Mouse (Mus musculus): Measurements from ENCODE around the gene Mta3. TPM values are rescaled to one million over a fixed set of nuclear protein-coding genes. Genes with fewer than 3 reads are reported as not detected.

The Mta3 gene
- total and polyA plus RNA-seq, 3 experiments: 31.1 to 67.6 (median 39.2) TPM

DNA sequence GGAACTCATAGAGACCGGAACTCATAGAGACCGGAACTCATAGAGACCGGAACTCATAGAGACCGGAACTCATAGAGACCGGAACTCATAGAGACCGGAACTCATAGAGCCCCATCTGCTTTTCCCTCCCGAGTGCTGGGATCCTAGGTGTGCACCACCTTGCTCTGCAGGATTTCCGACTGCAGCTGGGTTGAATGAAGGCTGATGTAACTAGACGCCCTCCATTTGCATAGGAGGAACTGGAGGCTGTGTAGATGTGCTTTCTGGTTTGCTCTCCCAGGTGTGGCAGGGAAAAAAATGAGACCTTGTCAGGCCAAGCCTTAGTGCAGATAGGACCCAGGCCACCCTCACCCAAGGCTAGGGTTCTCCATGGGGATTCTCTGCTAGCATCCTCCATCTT, 23.1 kb downstream of the Mta3 start:
- peak; percentile 86 for DNase-seq (ENCODE audit: extremely low read depth)
- Histone ChIP-seq H3K9ac (ENCODE audit: insufficient read depth, low read depth) (peak overlapping the region; percentile 58), H3K27me3 (replicated peaks) (no peaks in the 10 kb centered on the region), H3K27ac (ENCODE audit: insufficient read depth, low read depth) (peak overlapping the region; percentile 77), H3K4me2 (ENCODE audit: insufficient read depth, low read depth, poor library complexity, severe bottlenecking) (no peak overlapping the region), H3K9me3 (replicated peaks; ENCODE audit: low read length) (no peaks in the 10 kb centered on the region), H3K79me2 (replicated peaks; ENCODE audit: control insufficient read depth, extremely low read depth, insufficient read depth, poor library complexity, severe bottlenecking) (no peaks in the 10 kb centered on the region; the same call in 1 of the 2 replicates), H3K4me3 (replicated peaks in 1 of 3; ENCODE audit: low read depth in 2 of 3, low read length in 2 of 3, poor library complexity in 1 of 3) (peak overlapping the region; percentile 60 to 68 (median 62)), H3K36me3 (replicated peaks in 1 of 2; ENCODE audit: control insufficient read depth in 1 of 2, insufficient read depth in 1 of 2, low read length in 1 of 2) (peaks cover 8 to 36% of the 10 kb centered on the region in 2 experiments), H3K4me1 (ENCODE audit: control insufficient read depth in 1 of 2, insufficient read depth in 2 of 2) (peaks cover 8 to 44% of the 10 kb centered on the region in 2 experiments)
- dilution Hi-C loops (cut with MboI; ENCODE audit: extremely low pct_ligation_motif_present, extremely low pct_unique_long_range_greater_than_20kb, low sequenced_read_pairs) (no loop called here), in situ Hi-C loops (cut with MboI; ENCODE audit: low pct_ligation_motif_present, low pct_unique_long_range_greater_than_20kb, low sequenced_read_pairs) (loop anchor here (25.0 kb wide), 1 partner anchor 692 kb away; no protein-coding TSS in a partner anchor)
- TF ChIP-seq ELF1 (IDR thresholded peaks at IDR 0.05; ENCODE audit: low read depth, low read length) (peak; percentile 90), HCFC1 (IDR thresholded peaks at IDR 0.05; ENCODE audit: low read depth, low read length) (peak; percentile 84), UBTF (IDR thresholded peaks at IDR 0.05; ENCODE audit: low read depth, low read length) (no peak), MEF2A (IDR thresholded peaks at IDR 0.05; ENCODE audit: borderline replicate concordance, low read depth, low read length) (0 out of 2 replicates have a peak, but pooled peaks have one; percentile 15), NRF1 (IDR thresholded peaks at IDR 0.05; ENCODE audit: low read depth, low read length) (no peak), CHD1 (IDR thresholded peaks at IDR 0.05; ENCODE audit: low read depth, low read length) (peak; percentile 73; the same call in 1 of the 2 replicates), CTCF (conservative IDR thresholded peaks at IDR 0.05 in 1 of 2, IDR thresholded peaks at IDR 0.05 in 1 of 2; ENCODE audit: low read depth in 2 of 2, low read length in 2 of 2) (no peak), MAX (IDR thresholded peaks at IDR 0.05; ENCODE audit: low read length) (peak; percentile 66), JUND (conservative IDR thresholded peaks at IDR 0.05; ENCODE audit: low read depth, low read length) (no peak), MXI1 (IDR thresholded peaks at IDR 0.05; ENCODE audit: low read depth, low read length) (peak; percentile 30; the same call in 1 of the 2 replicates), MAFK (IDR thresholded peaks at IDR 0.05; ENCODE audit: insufficient replicate concordance, low read length) (no peak), PAX5 (IDR thresholded peaks at IDR 0.05; ENCODE audit: low read length) (no peak), ZNF384 (IDR thresholded peaks at IDR 0.05; ENCODE audit: low read depth, low read length) (peak; percentile 66), KAT2A (IDR thresholded peaks at IDR 0.05; ENCODE audit: insufficient replicate concordance, low read length) (peak; percentile 32; the same call in 1 of the 2 replicates), MYC (IDR thresholded peaks at IDR 0.05; ENCODE audit: low read depth, low read length) (no peak), GABPA (IDR thresholded peaks at IDR 0.05; ENCODE audit: insufficient replicate concordance, low read depth, low read length) (no peak), IRF4 (IDR thresholded peaks at IDR 0.05; ENCODE audit: low read depth, low read length) (peak; percentile 28; the same call in 1 of the 2 replicates), USF1 (IDR thresholded peaks at IDR 0.05; ENCODE audit: low read depth, low read length) (no peak), ETS1 (conservative IDR thresholded peaks at IDR 0.05; ENCODE audit: low read depth, low read length) (peak; percentile 58), USF2 (conservative IDR thresholded peaks at IDR 0.05; ENCODE audit: low read depth, low read length) (no peak), SMC3 (IDR thresholded peaks at IDR 0.05; ENCODE audit: low read depth, low read length) (no peak), JUN (IDR thresholded peaks at IDR 0.05; ENCODE audit: insufficient read depth, low read depth, low read length) (no peak), ZMIZ1 (IDR thresholded peaks at IDR 0.05; ENCODE audit: low read depth, low read length) (peak; percentile 44; the same call in 1 of the 2 replicates), RAD21 (IDR thresholded peaks at IDR 0.05; ENCODE audit: low read depth, low read length) (no peak), POLR2A (IDR thresholded peaks at IDR 0.05; ENCODE audit: low read depth, low read length) (peak; percentile 67), NELFE (IDR thresholded peaks at IDR 0.05; ENCODE audit: low read depth, low read length) (peak; percentile 60), TCF12 (IDR thresholded peaks at IDR 0.05; ENCODE audit: low read depth, low read length) (peak; percentile 66), RCOR1 (conservative IDR thresholded peaks at IDR 0.05; ENCODE audit: low read depth, low read length) (no peak), CHD2 (IDR thresholded peaks at IDR 0.05; ENCODE audit: low read length) (no peak), POLR2AphosphoS2 (IDR thresholded peaks at IDR 0.05; ENCODE audit: low read depth, low read length) (no peak), MAZ (IDR thresholded peaks at IDR 0.05; ENCODE audit: low read depth, low read length) (no peak), SIN3A (IDR thresholded peaks at IDR 0.05; ENCODE audit: low read length) (peak; percentile 65; the same call in 1 of the 2 replicates), EP300 (IDR thresholded peaks at IDR 0.05; ENCODE audit: low read length) (peak; percentile 40; the same call in 1 of the 2 replicates), BHLHE40 (IDR thresholded peaks at IDR 0.05; ENCODE audit: low read depth, low read length) (peak; percentile 29; the same call in 1 of the 2 replicates), TBP (conservative IDR thresholded peaks at IDR 0.05; ENCODE audit: low read depth, low read length) (no peak), ZC3H11A (IDR thresholded peaks at IDR 0.05; ENCODE audit: low read depth, low read length) (no peak), E2F4 (IDR thresholded peaks at IDR 0.05; ENCODE audit: insufficient replicate concordance, low read depth, low read length) (no peak), ZKSCAN1 (IDR thresholded peaks at IDR 0.05; ENCODE audit: borderline replicate concordance, low read depth, low read length) (no peak)
